Mouse (Mus musculus) left cerebral cortex, adult 9 months (tissue): ENCODE measurements around the gene Ces1h.
"Not testable (repeated sequence)": the region's sequence is repeated elsewhere in the genome, so short reads cannot be mapped to it uniquely, and the experiment has no call there.

Source experiments
- DNase-seq, 2 experiments: peaks; one replicate each; pipeline ENCODE4 v3.0.0; 2022; ENCODE audit warnings: low spot score in 2 of 2

Gene Ces1h

GRCm38 (mm10) chr8:93379625-93380024 is at the start of gene Ces1h:
Gene Ces1h, minus strand, starts transcription at chr8:93379725.
- DNase-seq = no peak

GRCm38 (mm10) chr8:93427195-93427594 is 47.7 kb upstream of the Ces1h start:
- DNase-seq = no peak

DNA sequence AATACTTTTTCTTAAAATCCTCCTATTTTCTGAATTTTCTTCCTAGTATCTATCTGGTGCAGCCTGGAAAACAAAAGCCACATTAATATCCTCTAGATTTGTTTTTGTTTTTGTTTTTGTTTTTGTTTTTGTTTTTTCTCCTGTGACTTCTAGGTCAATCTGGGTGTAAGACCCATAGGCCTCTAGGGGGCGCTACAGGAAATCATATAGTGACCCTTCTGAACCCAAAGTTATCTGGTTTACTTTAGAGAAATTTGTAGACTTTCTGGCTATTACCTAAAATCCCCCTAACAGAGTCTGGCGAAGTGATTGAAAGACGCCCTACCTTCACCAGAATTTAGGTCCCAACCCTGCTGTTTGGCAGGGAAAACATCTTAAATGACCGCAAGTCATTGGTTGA is 35.9 kb upstream of the Ces1h start:
- DNase-seq = no peak

GRCm38 (mm10) chr8:93408830-93409229 is 29.3 kb upstream of the Ces1h start:
- no peak for DNase-seq

GRCm38 (mm10) chr8:93399698-93400097 is 20.2 kb upstream of the Ces1h start:
- DNase-seq = no peak

DNA sequence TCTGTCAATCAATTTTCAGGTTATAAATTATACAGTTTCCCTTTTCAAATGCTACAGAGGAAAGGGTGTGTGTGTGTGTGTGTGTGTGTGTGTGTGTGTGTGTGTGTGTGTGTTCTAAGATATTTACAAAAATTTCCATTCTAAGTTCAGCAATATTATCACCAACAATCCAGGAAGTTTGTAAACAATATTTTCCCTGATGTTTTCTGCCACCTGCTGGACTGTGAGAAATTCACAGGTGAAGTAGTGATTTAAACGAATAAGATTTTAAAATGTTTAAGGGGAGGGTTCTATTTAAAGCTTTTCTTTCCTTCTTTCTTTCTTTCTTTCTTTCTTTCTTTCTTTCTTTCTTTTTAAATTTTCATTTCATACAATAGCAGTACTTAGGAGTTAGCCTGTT is 18.5 kb upstream of the Ces1h start:
- peak in 1 of 2 experiments; percentile 12 for DNase-seq

- not testable (repeated sequence) for DNase-seq
Observed at GRCm38 (mm10) chr8:93394079-93394619, 14.6 kb upstream of the Ces1h start.

- DNase-seq = no peak
Observed at GRCm38 (mm10) chr8:93369481-93369880, 10.0 kb downstream of the Ces1h start.

GRCm38 (mm10) chr8:93360113-93360512 is 19.4 kb downstream of the Ces1h start:
- DNase-seq = no peak

- DNase-seq = no peak
Observed at GRCm38 (mm10) chr8:93339531-93339930, 40.0 kb downstream of the Ces1h start.

DNA sequence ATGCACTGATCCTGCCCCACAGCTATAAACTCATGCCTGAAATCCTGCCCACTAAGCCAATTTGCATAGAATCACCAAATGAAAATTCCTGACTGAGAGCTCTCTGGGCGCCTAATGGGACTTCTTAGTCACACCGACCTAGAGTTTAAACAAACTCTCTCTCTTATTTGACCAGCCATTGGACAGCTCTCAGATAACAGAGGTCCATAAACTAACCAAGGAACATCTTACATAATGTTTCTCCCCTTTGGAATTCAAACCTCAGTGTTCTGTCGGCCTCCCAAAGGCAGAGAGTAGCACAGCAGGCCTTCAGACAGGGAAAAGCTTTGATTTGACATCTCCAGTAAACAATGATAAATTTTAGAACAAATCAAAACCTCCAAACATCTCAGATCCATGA is 42.3 kb downstream of the Ces1h start, which contains the start of gene Ces1g:
Gene Ces1g (minus strand): TSS at position 102 of the 400 bp plus-strand sequence.
- DNase-seq = no peak

DNA sequence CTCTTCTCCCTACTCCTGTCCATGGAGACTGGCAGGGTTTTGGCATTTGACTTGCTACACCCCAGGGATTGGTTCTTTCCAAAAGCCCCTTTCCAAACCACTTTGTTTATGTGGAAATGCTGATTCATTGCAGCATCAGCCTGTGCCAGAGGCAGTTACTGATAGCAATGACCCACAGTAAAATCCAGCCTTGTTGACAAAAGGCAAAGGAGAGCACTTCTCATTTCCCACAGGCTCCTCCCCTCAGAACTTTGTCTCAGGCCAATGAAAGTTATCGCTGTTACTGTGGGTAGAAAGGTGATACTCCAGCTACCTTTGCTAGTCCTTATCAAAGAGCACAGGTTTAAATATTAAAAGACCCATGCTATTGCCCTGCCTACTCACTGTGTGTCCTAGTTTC is 46.8 kb downstream of the Ces1h start:
- no peak for DNase-seq

DNA sequence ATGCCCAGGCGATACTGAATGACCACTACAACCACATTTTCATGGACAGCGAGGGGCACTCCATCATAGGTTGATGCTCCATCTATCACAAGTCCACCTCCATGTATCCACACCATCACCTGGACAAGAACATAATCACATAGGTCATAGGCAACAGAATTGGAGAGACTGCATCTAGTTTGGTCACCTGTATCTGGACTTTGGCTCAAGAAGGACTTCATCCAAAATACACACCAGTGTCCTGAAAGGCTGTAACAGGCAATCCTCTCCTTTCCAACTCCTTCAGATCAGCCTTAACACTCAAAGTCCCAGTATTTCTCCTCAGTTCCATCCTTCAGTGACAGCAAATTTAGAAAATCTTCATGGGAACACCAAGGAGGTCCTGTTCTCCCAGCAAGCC is 48.4 kb downstream of the Ces1h start:
- DNase-seq = no peak

GRCm38 (mm10) chr8:93325123-93325522 is 54.4 kb downstream of the Ces1h start:
- DNase-seq = no peak

GRCm38 (mm10) chr8:93317031-93317430 is 62.5 kb downstream of the Ces1h start:
- no peak for DNase-seq

DNA sequence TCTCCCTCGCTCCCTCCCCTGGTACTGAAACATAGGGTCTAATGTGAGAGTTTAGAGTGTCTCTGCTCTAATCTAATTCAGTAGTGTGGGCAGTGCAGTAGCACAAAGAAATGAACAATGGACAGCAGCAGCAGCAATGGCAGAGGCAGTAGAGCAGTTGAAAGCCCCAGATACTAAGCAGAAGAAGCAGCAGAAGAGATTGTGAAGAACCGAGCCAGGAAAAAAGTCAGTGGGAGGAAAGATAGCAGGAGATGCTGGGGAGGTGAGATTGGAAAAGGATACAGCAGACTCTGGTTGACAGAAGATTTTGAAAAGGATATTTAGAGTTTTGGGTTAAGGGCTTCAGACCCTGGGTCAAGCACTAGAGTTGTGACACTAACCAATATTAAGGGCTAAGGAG is 64.0 kb downstream of the Ces1h start:
- no peak for DNase-seq
